7 mouse cellular contexts compared by ENCODE assay signal in genomic region chr4:120831472-120831871, GRCm38 (mm10). TPM values are rescaled to one million over a fixed set of nuclear protein-coding genes. Genes with fewer than 3 reads are reported as not detected.
DNase-seq lines count a peak whose midpoint lies in the region; ATAC-seq and TF ChIP-seq lines count a peak whose summit lies in the region.

Gene Nfyc (minus strand): TSS chr4:120831572.

- no peaks in the 10 kb centered on the region for H3K9me3 ChIP-seq in ES-E14 (ENCODE audit: control insufficient read depth, insufficient read depth, low read depth, low read length)
- H3K9me3 ChIP-seq in forebrain, embryonic 12.5 days = no peaks in the 10 kb centered on the region
- H3K9me3 ChIP-seq in hindbrain, embryonic 10.5 days = no peaks in the 10 kb centered on the region
- H3K9me3 ChIP-seq in liver, embryonic 12.5 days (replicated peaks) = no peaks in the 10 kb centered on the region

- H3K9ac ChIP-seq in ES-E14 (ENCODE audit: insufficient read depth, low read depth, low read length, poor library complexity, severe bottlenecking) = no peak within 1 kb of the TSS
- no peak within 1 kb of the TSS for H3K9ac ChIP-seq in forebrain, embryonic 12.5 days
- H3K9ac ChIP-seq in liver, embryonic 12.5 days = no peak within 1 kb of the TSS

- no peaks in the 10 kb centered on the region for H3K36me3 ChIP-seq in ES-E14 (ENCODE audit: control insufficient read depth, insufficient read depth, low read length, poor library complexity, severe bottlenecking)
- H3K36me3 ChIP-seq in forebrain, embryonic 12.5 days (replicated peaks) = no peaks in the 10 kb centered on the region
- H3K36me3 ChIP-seq in hindbrain, embryonic 10.5 days = no peaks in the 10 kb centered on the region
- H3K36me3 ChIP-seq in liver, embryonic 12.5 days = no peaks in the 10 kb centered on the region

- no peak for DNase-seq in ES-E14 (ENCODE audit: low read depth, low spot score)
- DNase-seq in hindbrain, embryonic 10.5 days (ENCODE audit: low spot score) = no peak
- no peak for DNase-seq in c-Kit-positive CD71-positive TER-119-positive erythroid progenitor cells, embryonic 14.5 days (ENCODE audit: low spot score)
- no peak for DNase-seq in cerebellum, adult 18-20 months

- no peak within 1 kb of the TSS for H3K27ac ChIP-seq in ES-E14 (ENCODE audit: insufficient read depth, low read depth, low read length, poor library complexity, severe bottlenecking)
- no peak within 1 kb of the TSS for H3K27ac ChIP-seq in forebrain, embryonic 12.5 days
- no peak within 1 kb of the TSS for H3K27ac ChIP-seq in hindbrain, embryonic 10.5 days
- no peak within 1 kb of the TSS for H3K27ac ChIP-seq in liver, embryonic 12.5 days

- ATAC-seq in CD4-positive, CD25-positive, alpha-beta regulatory T cell, adult 4 months = no peak
- ATAC-seq in forebrain, embryonic 12.5 days (ENCODE audit: low FRiP score) = no peak
- ATAC-seq in liver, embryonic 12.5 days = no peak

- H3K4me3 ChIP-seq in ES-E14 (ENCODE audit: insufficient read depth in 1 of 2, low read depth in 1 of 2, low read length in 2 of 2, poor library complexity in 1 of 2, severe bottlenecking in 1 of 2) = no peak within 1 kb of the TSS
- H3K4me3 ChIP-seq in forebrain, embryonic 12.5 days (replicated peaks) = no peak within 1 kb of the TSS
- no peak within 1 kb of the TSS for H3K4me3 ChIP-seq in hindbrain, embryonic 10.5 days
- H3K4me3 ChIP-seq in liver, embryonic 12.5 days = no peak within 1 kb of the TSS

- H3K27me3 ChIP-seq in forebrain, embryonic 12.5 days = no peaks in the 10 kb centered on the region
- H3K27me3 ChIP-seq in hindbrain, embryonic 10.5 days (ENCODE audit: insufficient read depth, poor library complexity, severe bottlenecking) = no peaks in the 10 kb centered on the region
- peaks cover 9% of the 10 kb centered on the region; the same call in 1 of the 2 replicates for H3K27me3 ChIP-seq in liver, embryonic 12.5 days (replicated peaks)

- no peaks in the 10 kb centered on the region for H3K4me1 ChIP-seq in ES-E14 (ENCODE audit: control insufficient read depth in 2 of 2, insufficient read depth in 2 of 2, low read length in 2 of 2, poor library complexity in 1 of 2)
- H3K4me1 ChIP-seq in forebrain, embryonic 12.5 days = no peaks in the 10 kb centered on the region
- H3K4me1 ChIP-seq in hindbrain, embryonic 10.5 days (replicated peaks) = peaks cover under 1% of the 10 kb centered on the region; the same call in 1 of the 2 replicates
- peaks cover 12% of the 10 kb centered on the region for H3K4me1 ChIP-seq in liver, embryonic 12.5 days

- H3K4me2 ChIP-seq in forebrain, embryonic 12.5 days = no peak within 1 kb of the TSS
- no peak within 1 kb of the TSS for H3K4me2 ChIP-seq in liver, embryonic 12.5 days

- in situ Hi-C loops in ES-E14 (cut with MboI; ENCODE audit: low sequenced_read_pairs in 2 of 2, unreplicated experiment in 2 of 2) = no loop called here

- WGBS in forebrain, embryonic 12.5 days = 91% methylated on average over 4 of the region's 4 CpGs
- 86% methylated on average over 4 of the region's 4 CpGs for WGBS in hindbrain, embryonic 10.5 days
- 79% methylated on average over 4 of the region's 4 CpGs for WGBS in liver, embryonic 12.5 days (ENCODE audit: insufficient replicate concordance)

TF ChIP-seq in ES-E14, 5 proteins besides CTCF, POLR2A, EP300 and RAD21:
- no peak for TF ChIP-seq CHD2 (IDR thresholded peaks at IDR 0.05; ENCODE audit: low read depth, low read length)
- no peak for TF ChIP-seq ZC3H11A (IDR thresholded peaks at IDR 0.05; ENCODE audit: borderline replicate concordance, low read depth, low read length)
- TF ChIP-seq HCFC1 (IDR thresholded peaks at IDR 0.05; ENCODE audit: borderline replicate concordance, insufficient read depth, low read length) = no peak
- no peak for TF ChIP-seq ZNF384 (IDR thresholded peaks at IDR 0.05; ENCODE audit: low read depth, low read length)
- TF ChIP-seq MAFK (IDR thresholded peaks at IDR 0.05; ENCODE audit: insufficient read depth, low read depth, low read length) = no peak

RNA-seq across cellular contexts. Expression of gene Nfyc, which starts in this region (rescaled TPM):
- 10 to 100 TPM; 64.7 to 67.5 TPM for polyA plus RNA-seq in CD4-positive, CD25-positive, alpha-beta regulatory T cell, adult 4 months (2017; shearing (Covaris generic))
- 47.1 and 62.0 TPM in 2 replicates for total RNA-seq in ES-E14 (2012; rRNA removed)
- polyA plus RNA-seq in forebrain, embryonic 12.5 days (2016; fragmentation: Nextera tagmentation; extraction: Ambion mirVana) = 110 and 117 TPM in 2 replicates
- 124 and 135 TPM in 2 replicates for polyA plus RNA-seq in hindbrain, embryonic 10.5 days (2016; fragmentation: Nextera tagmentation; extraction: Ambion mirVana)
- 64.2 and 66.4 TPM in 2 replicates for polyA plus RNA-seq in liver, embryonic 12.5 days (2016; fragmentation: Nextera tagmentation; extraction: Ambion mirVana)
